In the genomic region with DNA sequence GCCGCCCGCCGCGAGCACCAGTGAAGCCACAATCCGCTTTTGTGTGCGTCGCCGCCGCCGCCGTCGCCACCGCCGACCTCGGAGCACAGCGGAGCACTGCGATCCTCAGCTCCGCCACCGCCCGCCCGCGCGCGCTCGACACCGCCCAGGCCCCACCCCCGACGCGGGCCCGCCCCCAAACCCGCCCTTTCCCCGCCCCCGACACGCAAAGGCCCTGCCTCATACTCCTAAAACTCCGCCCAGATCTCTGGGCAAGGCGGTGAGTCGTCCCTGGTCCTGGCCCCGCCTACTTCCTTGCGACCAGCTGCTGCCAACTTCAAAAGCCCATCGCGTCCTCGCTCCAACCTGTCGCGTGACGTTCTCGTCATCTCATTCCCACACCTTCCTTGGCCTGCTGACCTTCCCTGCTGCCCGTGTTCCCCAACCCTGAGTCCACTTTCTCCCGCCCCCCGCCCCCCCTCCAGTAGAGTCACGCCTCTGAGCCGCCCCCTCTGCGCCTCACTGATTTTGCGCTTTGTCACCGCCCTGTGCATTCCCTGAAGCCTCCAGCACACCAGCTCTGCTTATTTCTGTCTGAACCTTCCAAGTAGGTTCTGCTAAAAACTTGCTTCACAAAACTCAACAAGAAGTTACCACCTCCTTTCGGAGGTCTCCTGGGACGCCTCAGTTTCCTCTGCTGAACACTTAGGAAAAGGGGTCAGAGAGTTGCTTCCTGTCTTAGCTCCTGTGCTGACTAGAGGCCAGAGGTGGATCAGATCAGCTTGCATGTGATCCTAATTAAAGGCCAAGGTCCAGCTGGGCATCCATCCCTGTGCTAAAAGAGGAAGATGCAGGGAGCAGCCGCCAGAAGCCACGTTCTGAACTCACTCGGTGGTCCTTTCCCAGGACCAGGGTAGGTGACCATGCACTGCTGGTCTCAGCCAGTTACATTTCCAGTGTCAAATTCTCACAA, we compare ENCODE assay signal across 8 mouse cellular contexts. TPM values are rescaled to one million over a fixed set of nuclear protein-coding genes. Genes with fewer than 3 reads are reported as not detected.
A peak's percentile ranks its signal among the peaks of the same experiment; 100 is the strongest.
DNase-seq lines count a peak whose midpoint lies in the region; ATAC-seq and TF ChIP-seq lines count a peak whose summit lies in the region.

A gene (minus strand): TSS at position 678 of the 952 bp plus-strand sequence.

- H3K4me3 ChIP-seq in cerebellum, adult 2 months (replicated peaks; ENCODE audit: insufficient read depth, low read depth, low read length), result peak within 1 kb of the TSS; percentile 79

- DNase-seq in MEL-GATA-1-ER (ENCODE audit: extremely low read depth, low read depth), result peak; percentile 77
- peak; percentile 84 to 91 for DNase-seq in cerebellum, adult 2 months
- DNase-seq in forelimb bud, embryonic 11.5 days (ENCODE audit: low read depth, low spot score), result peak; percentile 96
- DNase-seq in layer of hippocampus, postnatal 10 days (ENCODE audit: low spot score in 2 of 2), result peak; percentile 81 to 86
- peak; percentile 96 for DNase-seq in lung, postnatal 10 days
- peak; percentile 86 for DNase-seq in ovary, postnatal 36 days (ENCODE audit: low spot score)
- DNase-seq in thymus, postnatal 25 days, result peak; percentile 91

- no peaks in the 10 kb centered on the region for H3K27me3 ChIP-seq in cerebellum, adult 2 months (ENCODE audit: control insufficient read depth, insufficient read depth, low read length)

- H3K4me1 ChIP-seq in cerebellum, adult 2 months (ENCODE audit: control insufficient read depth, insufficient read depth, low read length), result peaks cover 14% of the 10 kb centered on the region

- peak; percentile 75 for TF ChIP-seq POLR2A in cerebellum, adult 2 months (IDR thresholded peaks at IDR 0.05; ENCODE audit: borderline replicate concordance, insufficient read depth, low read length)

- peak; percentile 78 to 91 for ATAC-seq in hematopoietic stem cell, adult 5-6 weeks (replicated peaks in 1 of 2; ENCODE audit: insufficient read depth in 1 of 2, low FRiP score in 2 of 2, low TSS enrichment in 1 of 2, low read depth in 1 of 2, poor library complexity in 2 of 2, severe bottlenecking in 2 of 2)

- H3K27ac ChIP-seq in cerebellum, adult 2 months (ENCODE audit: insufficient read depth, low read length), result 0 out of 2 replicates have a peak within 1 kb of the TSS, but pooled peaks have one; percentile 18

- no peak for TF ChIP-seq CTCF in cerebellum, adult 2 months (IDR thresholded peaks at IDR 0.05; ENCODE audit: borderline replicate concordance, insufficient read depth, low read depth, low read length)

- 2% methylated on average over 59 of the region's 59 CpGs for WGBS in cerebellum, adult 2 months

RNA-seq across cellular contexts. Expression of the gene that starts here (rescaled TPM):
- polyA plus RNA-seq in cerebellum, adult 2 months (2012; rRNA removed), result 100 and 116 TPM in 2 replicates
- 11.9 and 12.4 TPM in 2 replicates for total RNA-seq in hematopoietic stem cell, adult 5-6 weeks (2017)
- total RNA-seq in layer of hippocampus, postnatal 10 days (2021), result 100 to 1,000 TPM; 102 to 128 TPM

Comparison
In these comparisons a context has a peak if more than half of its experiments do, and no peak if none do; other contexts are left out.
1. Peak in every context shown above with its lines: DNase-seq, ATAC-seq, H3K4me3 ChIP-seq and H3K27ac ChIP-seq.